Mouse (Mus musculus): ENCODE data around the gene Arhgap15.

The Arhgap15 gene

DNA sequence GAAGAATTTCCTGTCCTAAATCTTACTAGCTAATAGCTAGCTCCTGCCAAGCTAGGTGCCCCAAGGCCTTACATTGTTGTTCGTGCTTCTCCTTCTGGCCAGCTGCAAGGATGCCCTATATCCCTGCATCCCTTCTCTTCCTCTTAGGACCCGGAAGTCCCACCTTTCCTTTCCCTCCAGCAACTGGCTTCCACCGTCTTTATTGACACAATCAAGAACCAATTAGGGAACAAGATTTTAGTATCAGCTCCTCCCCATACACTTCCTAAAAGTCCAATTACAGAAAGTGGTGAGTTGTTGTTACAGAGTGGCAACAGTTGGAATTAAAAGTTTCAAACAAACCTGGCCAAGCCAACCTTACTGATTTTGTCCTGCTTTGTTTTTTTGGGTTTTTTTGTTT lies 183.1 kb downstream of the Arhgap15 start:
- DNase-seq (ENCODE audit: low spot score in 2 of 2) = no peak

DNA sequence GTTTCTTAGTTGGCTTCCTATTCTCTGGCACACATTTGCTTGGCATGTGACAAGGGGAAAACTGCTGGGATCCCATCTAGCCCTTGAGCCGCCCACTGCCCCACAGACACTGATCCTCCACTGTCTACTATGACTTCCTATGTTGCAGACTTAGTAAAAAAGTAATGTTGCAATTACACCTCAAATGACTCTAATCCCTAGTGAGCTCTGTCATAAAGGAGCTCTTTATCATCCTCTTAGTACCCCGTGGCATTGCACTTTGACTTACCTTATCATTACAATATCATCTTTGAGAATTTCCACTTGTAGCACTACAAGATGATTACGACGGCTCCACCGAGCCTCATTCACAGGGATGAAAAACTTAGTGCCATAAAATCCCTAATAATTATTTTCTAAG lies 190.6 kb downstream of the Arhgap15 start:
- no peak for DNase-seq (ENCODE audit: low spot score in 2 of 2)

DNA sequence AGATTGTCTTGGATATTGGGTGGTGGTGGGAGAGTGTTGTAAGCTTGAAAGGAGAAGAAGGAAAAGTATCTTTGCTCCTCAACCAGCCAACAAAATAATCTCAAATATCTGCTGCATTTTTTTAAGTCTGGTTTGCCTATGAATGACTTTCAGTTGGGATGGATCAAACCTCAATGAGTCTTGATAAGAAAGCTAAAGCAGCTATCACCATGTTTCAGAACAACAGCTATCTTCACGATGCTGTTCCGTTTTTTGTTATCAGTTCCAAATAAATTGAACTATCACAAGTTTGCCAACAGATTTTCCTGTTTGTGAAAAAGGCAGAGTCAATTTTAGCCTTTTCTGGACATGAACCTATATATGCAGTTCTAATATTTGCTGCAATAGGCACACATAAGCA lies 197.1 kb downstream of the Arhgap15 start:
- no peak for DNase-seq (ENCODE audit: low spot score in 2 of 2)

DNA sequence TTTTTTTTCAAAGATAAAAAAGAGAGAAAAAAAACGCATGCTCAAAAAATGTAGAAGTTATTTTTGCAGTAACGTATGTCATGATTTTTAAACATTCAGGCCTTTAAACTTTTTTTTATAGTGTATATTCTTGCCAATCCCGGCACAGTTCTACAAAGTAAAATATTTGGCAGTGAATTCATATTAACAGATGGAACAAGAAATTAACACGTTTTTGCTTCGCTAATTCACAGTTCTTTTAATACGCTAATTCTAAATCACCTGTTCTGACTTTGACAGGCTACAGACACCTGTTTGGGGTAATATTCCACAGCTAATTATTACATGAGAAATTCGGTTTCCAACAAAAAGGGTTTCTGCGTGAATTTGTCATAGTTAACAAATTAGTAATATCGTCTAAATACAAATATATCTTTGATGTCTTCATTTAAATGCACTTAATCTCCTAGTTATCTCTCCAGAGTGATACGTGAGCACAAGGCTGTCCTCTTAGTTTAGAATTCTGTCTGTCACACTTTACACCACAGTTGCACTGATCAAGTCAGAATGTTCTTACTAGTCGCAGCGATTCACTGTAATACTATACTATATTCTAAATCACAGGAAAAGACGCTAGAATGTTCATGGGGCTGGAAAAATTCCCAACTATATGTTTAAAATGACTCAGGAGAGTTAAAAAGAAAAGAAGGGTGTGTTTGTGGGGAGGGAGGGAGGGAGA lies 201.3 kb downstream of the Arhgap15 start:
- no peak for DNase-seq (ENCODE audit: low spot score in 2 of 2)

DNA sequence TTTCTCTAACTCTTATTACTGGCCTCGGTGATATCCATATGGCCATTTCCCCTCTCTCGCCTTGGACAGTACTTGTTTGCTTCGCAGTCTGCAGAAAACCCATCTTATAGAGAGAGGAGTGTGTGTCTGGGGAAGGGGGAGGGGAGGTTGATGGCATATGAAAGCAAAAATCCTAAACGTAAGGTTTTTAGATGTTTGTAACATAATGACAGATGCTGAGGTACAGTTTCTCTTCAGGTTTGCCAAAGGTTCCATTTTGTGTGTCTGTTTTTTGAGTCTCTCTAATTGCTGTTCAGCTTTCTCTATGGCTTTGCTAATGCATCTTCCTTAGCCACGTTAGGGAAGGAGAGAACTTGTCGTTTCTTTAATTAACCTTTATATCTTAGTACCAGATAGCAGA lies 202.1 kb downstream of the Arhgap15 start:
- no peak for DNase-seq (ENCODE audit: low spot score in 2 of 2)

DNA sequence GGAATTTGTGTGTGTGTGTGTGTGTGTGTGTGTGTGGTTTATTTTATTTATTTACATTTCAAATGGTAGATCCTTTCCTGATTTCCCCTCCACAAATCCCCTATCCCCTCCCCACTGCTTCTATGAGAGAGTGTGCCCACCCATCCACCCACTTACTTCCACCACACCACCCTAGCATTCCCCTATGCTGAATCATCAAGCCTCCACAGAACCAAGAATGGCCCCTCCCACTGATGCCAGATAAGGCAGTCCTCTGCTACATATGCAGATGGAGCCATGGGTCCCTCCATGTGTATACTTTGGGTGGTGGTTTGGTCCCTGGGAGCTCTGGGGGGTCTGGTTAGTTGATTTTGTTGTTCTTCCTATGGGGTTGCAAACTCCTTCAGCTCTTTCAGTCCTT lies 210.6 kb downstream of the Arhgap15 start:
- DNase-seq (ENCODE audit: low spot score in 2 of 2) = no peak

DNA sequence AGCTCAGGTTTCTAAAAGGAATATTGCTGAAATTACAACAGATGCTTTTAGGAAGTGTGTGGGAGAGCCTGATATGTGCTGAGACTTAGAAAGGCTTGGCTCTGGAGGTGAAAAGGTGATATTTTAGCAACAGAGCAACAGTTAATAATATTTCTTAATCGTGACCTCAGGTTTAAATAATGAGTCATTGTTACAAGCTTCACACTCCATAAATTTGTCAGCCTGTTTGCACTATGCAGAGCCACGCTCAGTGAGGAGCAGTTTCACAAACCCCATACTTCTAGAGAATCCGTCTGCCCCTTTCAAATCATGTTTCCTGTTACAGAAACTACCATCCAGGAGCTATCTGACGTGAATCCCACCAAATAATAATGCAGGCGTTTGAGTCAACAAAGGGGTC lies 213.8 kb downstream of the Arhgap15 start:
- DNase-seq (ENCODE audit: low spot score in 2 of 2) = no peak

- DNase-seq (ENCODE audit: low spot score in 2 of 2) = no peak
These were observed 220.0 kb downstream of the Arhgap15 start for GRCm38 (mm10) chr2:43968581-43968980.

DNA sequence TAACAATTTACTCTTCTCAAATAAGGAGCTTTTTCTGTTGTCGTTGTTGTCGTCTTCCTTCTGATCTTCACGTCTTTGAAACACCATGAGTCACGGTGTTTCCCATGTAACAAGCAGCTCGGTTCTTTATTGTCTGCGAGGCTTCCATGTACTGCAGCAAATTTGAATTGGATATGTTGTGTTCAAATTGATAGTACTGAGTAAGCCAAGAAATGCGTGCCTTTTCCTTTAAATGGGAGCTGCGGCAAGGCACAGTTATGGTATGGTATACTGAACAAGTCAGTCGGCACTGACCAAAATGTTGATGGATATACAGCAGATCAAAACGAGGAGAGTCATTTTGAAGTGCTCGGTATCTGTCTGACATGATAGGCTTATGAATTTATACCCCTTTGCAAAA lies 229.1 kb downstream of the Arhgap15 start:
- no peak for DNase-seq (ENCODE audit: low spot score in 2 of 2)

GRCm38 (mm10) chr2:43978177-43979013 lies 229.8 kb downstream of the Arhgap15 start:
- DNase-seq (ENCODE audit: low spot score in 2 of 2) = no peak

- no peak for DNase-seq (ENCODE audit: low spot score in 2 of 2)
These were observed 237.4 kb downstream of the Arhgap15 start for GRCm38 (mm10) chr2:43986066-43986465.

DNA sequence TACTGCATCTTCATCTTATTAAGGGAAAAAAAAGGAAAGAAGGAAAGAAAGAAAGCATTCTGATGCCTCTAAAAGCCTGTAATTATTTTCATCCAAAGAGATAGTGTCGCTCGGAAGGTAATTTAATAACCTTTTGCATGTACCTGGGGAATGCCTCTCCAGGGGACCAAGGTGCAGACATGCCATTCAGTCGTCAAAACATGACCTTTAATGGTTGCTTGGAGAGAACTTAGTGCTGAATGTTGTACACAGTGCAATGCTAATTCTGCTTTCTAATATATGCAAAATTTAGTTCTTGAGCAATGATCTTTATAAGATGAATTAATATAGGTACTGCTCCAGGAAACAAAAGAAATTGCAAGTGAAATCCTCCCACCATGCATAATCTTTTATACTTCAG lies 239.3 kb downstream of the Arhgap15 start:
- no peak for DNase-seq (ENCODE audit: low spot score in 2 of 2)

DNA sequence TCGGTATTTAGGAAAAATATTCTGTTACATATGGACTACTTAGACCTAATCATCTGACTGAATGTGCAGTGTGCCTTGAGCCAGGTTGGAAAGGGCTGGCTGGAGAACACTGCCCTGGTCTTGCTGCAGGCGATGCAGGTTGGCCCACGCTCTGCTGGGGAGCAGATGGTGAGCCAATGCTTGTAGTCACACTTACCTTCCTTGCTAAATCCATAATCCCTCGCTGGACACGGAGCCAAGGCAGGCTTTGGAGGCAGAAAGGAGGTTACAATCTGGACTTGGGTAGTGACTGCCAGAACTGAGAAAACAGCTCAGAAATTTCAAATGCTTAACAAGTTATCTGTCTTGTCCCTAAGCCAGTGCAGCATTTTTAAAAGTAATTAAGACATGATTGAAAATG lies 241.2 kb downstream of the Arhgap15 start:
- DNase-seq (ENCODE audit: low spot score in 2 of 2) = no peak

DNA sequence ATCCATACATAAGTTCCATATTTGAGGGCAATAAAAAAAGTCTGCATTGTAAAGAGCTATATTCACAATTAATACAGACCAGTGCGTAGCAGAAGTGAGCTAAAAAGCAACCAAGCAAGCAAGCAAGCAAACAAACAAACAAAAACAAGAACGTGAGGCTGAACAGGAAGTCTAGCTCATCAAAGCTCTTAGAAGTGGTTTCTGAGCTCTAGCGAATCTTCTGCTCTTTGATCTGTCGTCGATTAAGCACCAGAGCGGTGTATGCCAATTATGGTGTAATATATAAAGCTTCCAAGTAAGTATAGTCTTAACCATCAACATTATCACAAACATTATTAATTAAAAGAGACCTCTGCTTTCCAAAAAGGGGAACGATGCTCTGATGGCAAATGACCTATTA lies 243.9 kb downstream of the Arhgap15 start:
- no peak for DNase-seq (ENCODE audit: low spot score in 2 of 2)

DNA sequence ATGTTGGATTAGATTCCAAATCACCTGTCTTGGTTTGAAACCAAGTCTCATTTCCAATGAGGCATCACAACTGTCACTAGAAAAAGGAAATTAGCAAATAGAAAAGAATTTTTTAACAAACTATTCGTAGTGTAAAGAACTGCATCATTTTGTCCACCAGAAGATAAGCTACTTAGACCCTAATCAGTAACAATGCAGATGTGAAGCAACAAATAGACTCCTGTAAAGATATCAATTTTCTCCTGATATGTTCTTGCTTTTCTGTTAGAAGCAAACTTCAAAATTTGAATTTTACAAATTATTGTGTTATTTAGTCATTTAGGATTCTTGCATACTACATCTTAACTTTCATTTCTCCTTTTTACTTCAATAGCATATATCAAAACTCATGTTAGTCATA lies 253.8 kb downstream of the Arhgap15 start:
- DNase-seq (ENCODE audit: low spot score in 2 of 2) = no peak

GRCm38 (mm10) chr2:44010249-44010648 lies 261.6 kb downstream of the Arhgap15 start:
- DNase-seq (ENCODE audit: low spot score in 2 of 2) = no peak

DNA sequence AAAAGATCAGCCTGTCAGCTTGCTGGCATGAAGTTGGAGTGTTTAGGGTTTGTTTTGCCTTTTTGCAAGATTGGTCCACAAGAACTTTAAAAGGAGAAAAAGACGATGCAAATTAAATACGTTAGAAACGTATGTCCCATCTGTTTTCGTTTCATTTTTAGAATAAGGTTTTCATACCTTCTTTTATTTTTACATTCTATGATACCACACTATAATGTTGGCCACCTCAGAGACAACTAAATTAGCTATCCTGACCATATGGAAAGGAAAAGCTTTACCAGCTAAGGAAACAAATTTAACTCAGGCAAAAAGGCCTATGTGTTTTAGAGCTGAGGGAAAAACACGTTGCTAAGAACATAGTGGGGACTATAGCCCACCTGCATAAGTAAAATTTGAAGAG lies 264.8 kb downstream of the Arhgap15 start:
- DNase-seq (ENCODE audit: low spot score in 2 of 2) = no peak

GRCm38 (mm10) chr2:44016720-44017119 lies 268.1 kb downstream of the Arhgap15 start:
- DNase-seq (ENCODE audit: low spot score in 2 of 2) = no peak

- DNase-seq (ENCODE audit: low spot score in 2 of 2) = no peak
These were observed 268.9 kb downstream of the Arhgap15 start for GRCm38 (mm10) chr2:44017405-44018026.

DNA sequence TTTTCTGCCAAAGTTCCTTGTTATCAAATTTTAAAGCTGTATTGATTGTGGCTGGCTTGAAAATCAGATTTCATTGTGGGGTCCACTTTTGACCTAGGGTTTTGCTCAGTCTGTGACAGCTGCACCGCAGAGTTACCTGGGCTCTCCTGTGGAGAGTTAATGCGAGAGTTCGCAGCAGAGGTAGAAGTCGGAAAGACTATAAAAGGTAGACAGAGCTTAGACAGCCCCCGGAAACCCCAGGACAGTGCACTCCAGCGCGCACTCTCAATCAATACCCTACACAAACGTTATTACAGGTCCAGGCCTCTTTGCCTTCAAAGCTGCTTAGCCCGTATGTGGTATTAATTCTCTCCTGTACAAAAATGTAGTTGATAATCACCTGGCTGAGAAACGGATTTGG lies 269.4 kb downstream of the Arhgap15 start:
- no peak for DNase-seq (ENCODE audit: low spot score in 2 of 2)

DNA sequence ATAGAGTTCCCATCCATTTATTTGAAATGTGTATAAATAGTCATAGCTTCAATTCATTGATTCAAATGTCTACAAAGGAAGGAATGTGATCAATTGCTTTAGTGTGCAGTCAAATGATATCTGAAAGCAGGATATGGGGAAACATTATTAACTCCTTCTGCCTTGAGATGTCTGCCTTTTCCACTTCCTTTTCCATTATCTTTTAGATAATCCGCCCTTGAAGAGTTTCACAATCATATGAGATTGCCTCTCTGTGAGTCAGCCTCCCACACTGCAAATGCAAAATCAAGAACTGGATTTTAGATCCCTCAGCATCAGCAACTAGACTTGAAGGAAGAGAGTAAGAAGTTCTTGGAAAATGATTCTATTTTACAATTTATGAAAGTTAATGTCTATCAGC lies 276.1 kb downstream of the Arhgap15 start:
- no peak for DNase-seq (ENCODE audit: low spot score in 2 of 2)

DNA sequence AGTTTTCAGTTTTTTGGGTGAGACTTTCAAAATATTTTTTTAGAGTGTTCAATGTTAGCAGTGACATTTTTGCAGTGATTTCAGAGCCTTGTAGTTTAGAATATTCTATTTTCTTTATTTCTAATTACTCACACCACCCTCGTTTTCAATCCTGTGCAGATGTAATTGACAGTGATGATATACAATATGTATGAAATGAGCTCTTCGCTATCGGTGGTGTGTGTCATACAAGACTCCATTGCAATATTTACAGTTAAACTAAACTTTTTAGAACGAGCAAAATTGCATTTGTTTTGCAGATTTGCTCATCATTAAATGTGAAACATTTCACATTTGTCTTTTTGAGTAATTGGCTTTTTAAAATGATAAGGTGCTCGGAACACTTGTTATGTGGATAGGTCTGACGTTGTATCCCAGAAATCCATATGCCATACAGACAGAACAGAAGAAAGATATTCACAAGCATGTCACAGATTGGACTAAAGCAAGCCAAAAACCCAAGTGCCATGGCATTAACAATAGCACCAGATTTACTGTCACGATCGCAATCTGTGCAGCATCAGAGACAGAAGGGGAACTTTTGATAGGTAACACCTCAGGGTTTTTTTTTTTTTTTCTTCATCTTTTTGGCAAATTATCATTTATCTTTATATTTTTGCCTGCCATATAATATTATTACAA lies 280.6 kb downstream of the Arhgap15 start:
- DNase-seq (ENCODE audit: low spot score in 2 of 2) = no peak
